Mouse (Mus musculus) left cerebral cortex, adult 2 months (tissue): ENCODE data around the gene Foxd3. TPM values are rescaled to one million over a fixed set of nuclear protein-coding genes. Genes with fewer than 3 reads are reported as not detected.
A peak's percentile ranks its signal among the peaks of the same experiment; 100 is the strongest.
"Not testable (repeated sequence)": the region's sequence is repeated elsewhere in the genome, so short reads cannot be mapped to it uniquely, and the experiment has no call there.

Experiments used
- DNase-seq, 2 experiments: peaks; one replicate each; pipeline ENCODE4 v3.0.0; 2021 to 2022; ENCODE audit warnings: low spot score in 2 of 2, mixed read lengths in 1 of 2; ENCODE audit errors: extremely low spot score in 1 of 2
- H3K27ac ChIP-seq: fragments of 200-600 bp; 2 replicates; pipeline ENCODE4 v1.8.1; 2022
- H3K4me3 ChIP-seq: fragments of 200-600 bp; 2 replicates; pipeline ENCODE4 v1.8.1; 2022
- CTCF ChIP-seq: fragments of 200-600 bp; IDR thresholded peaks from 2 replicates; pipeline ENCODE4 v1.8.1; 2022; ENCODE audit warnings: antibody characterized with exemption, mild to moderate bottlenecking, moderate library complexity
- intact Hi-C: fragments of 180-260 bp; cut with DNase I; formaldehyde crosslinking; loops from one replicate; pipeline ENCODE4 v1.15.1; 2025
- long read RNA-seq, 2 experiments: library from polyadenylated mRNA; stranded (forward); transcript quantifications; one replicate each; pipeline ENCODE4 v2.0.0; 2021; ENCODE audit warnings: borderline mapping rate in 2 of 2
- total RNA-seq, 2 experiments: library from RNA; stranded (reverse); gene quantifications; 2 replicates each; pipeline ENCODE4 v1.2.3; 2021

The Foxd3 gene
- not detected for total RNA-seq
- long read RNA-seq, experiment 1, result 0 reads
- long read RNA-seq, experiment 2, result 0 reads

GRCm38 (mm10) chr4:99655937-99656604 lies at the start of gene Foxd3:
Gene Foxd3, plus strand, starts transcription at chr4:99656299.
- TF ChIP-seq CTCF, result no peak
- no peak for DNase-seq
- H3K27ac ChIP-seq, result no peak within 1 kb of the TSS
- H3K4me3 ChIP-seq, result no peak within 1 kb of the TSS
- intact Hi-C loops, result no loop called here

- H3K4me3 ChIP-seq, result no peak overlapping the region
- intact Hi-C loops, result no loop called here
- H3K27ac ChIP-seq, result no peak overlapping the region
- DNase-seq, result no peak
- no peak for TF ChIP-seq CTCF
Measured at GRCm38 (mm10) chr4:99612156-99612555, 43.9 kb upstream of the Foxd3 start.

- no peak for DNase-seq
- H3K4me3 ChIP-seq, result no peak overlapping the region
- intact Hi-C loops, result no loop called here
- H3K27ac ChIP-seq, result no peak overlapping the region
- TF ChIP-seq CTCF, result no peak
Measured at GRCm38 (mm10) chr4:99612609-99613350, 43.3 kb upstream of the Foxd3 start.

- intact Hi-C loops, result no loop called here
- DNase-seq, result no peak
- Histone ChIP-seq H3K27ac (no peak overlapping the region), H3K4me3 (no peak overlapping the region)
- TF ChIP-seq CTCF, result no peak
Measured at GRCm38 (mm10) chr4:99626047-99626844, 29.9 kb upstream of the Foxd3 start.

GRCm38 (mm10) chr4:99627057-99627456 lies 29.0 kb upstream of the Foxd3 start:
- intact Hi-C loops, result no loop called here
- DNase-seq, result no peak
- TF ChIP-seq CTCF, result no peak
- Histone ChIP-seq H3K27ac (no peak overlapping the region), H3K4me3 (no peak overlapping the region)

- Histone ChIP-seq H3K4me3 (no peak overlapping the region), H3K27ac (no peak overlapping the region)
- TF ChIP-seq CTCF, result no peak
- intact Hi-C loops, result no loop called here
- no peak for DNase-seq
Measured at GRCm38 (mm10) chr4:99636038-99636437, 20.1 kb upstream of the Foxd3 start.

GRCm38 (mm10) chr4:99636711-99637110 lies 19.4 kb upstream of the Foxd3 start:
- intact Hi-C loops, result no loop called here
- DNase-seq, result no peak
- TF ChIP-seq CTCF, result no peak
- Histone ChIP-seq H3K27ac (no peak overlapping the region), H3K4me3 (no peak overlapping the region)

- H3K27ac ChIP-seq, intact Hi-C loops, H3K4me3 ChIP-seq, DNase-seq: not testable (repeated sequence)
Measured at GRCm38 (mm10) chr4:99640619-99641018, 15.5 kb upstream of the Foxd3 start.

GRCm38 (mm10) chr4:99641920-99642319 lies 14.2 kb upstream of the Foxd3 start:
- no peak overlapping the region for H3K27ac ChIP-seq
- H3K4me3 ChIP-seq, result no peak overlapping the region
- intact Hi-C loops, result no loop called here
- no peak for TF ChIP-seq CTCF
- DNase-seq, result no peak

GRCm38 (mm10) chr4:99645560-99645959 lies 10.5 kb upstream of the Foxd3 start:
- intact Hi-C loops, result no loop called here
- DNase-seq, result no peak
- no peak for TF ChIP-seq CTCF
- no peak overlapping the region for H3K27ac ChIP-seq
- H3K4me3 ChIP-seq, result no peak overlapping the region

- H3K27ac ChIP-seq, result no peak overlapping the region
- TF ChIP-seq CTCF, result peak; percentile 37
- DNase-seq, result no peak
- intact Hi-C loops, result no loop called here
- H3K4me3 ChIP-seq, result no peak overlapping the region
Measured at GRCm38 (mm10) chr4:99650088-99650944, 5.8 kb upstream of the Foxd3 start.
